Mouse (Mus musculus) heart, postnatal 25 days (tissue): Measurements from ENCODE around the gene Zfp984. TPM values are rescaled to one million over a fixed set of nuclear protein-coding genes. Genes with fewer than 3 reads are reported as not detected.

Source experiments
- total RNA-seq, 2 experiments: library from RNA; stranded (reverse); gene quantifications; 2 replicates each; pipeline ENCODE4 v1.2.3; 2021

Zfp984 gene
- total RNA-seq, 2 experiments from 2014 or later: 1.9 to 2.7 TPM

Other genes with a start within 250 kb of the Zfp984 start
- gene Zfp979, start 167.3 kb downstream of the Zfp984 start, total RNA-seq: 1 to 10 TPM; 3.0 to 4.0 TPM
- not detected for gene Zfp534, start 107.2 kb downstream of the Zfp984 start, total RNA-seq
- gene Zfp933, start 38.6 kb upstream of the Zfp984 start, total RNA-seq: 10 to 100 TPM; 11.4 to 11.8 TPM
- 1 to 10 TPM; 6.9 to 8.0 TPM for gene Miip, start 59.0 kb upstream of the Zfp984 start, total RNA-seq
- gene Fv1, start 59.2 kb upstream of the Zfp984 start, total RNA-seq: 10 to 100 TPM; 23.8 to 26.4 TPM
- 100 to 1,000 TPM; 689 to 706 TPM for gene Mfn2, start 94.9 kb upstream of the Zfp984 start, total RNA-seq
- 10 to 100 TPM; 79.5 to 97.6 TPM for gene Plod1, start 127.0 kb upstream of the Zfp984 start, total RNA-seq
- 10 to 100 TPM; 36.4 to 39.3 TPM for gene 2510039O18Rik, start 131.1 kb upstream of the Zfp984 start, total RNA-seq
- gene Nppb, start 176.0 kb upstream of the Zfp984 start, total RNA-seq: 100 to 1,000 TPM; 169 to 448 TPM
- 1,000 to 10,000 TPM; 2,183 to 2,475 TPM for gene Nppa, start 190.9 kb upstream of the Zfp984 start, total RNA-seq
- 1 to 10 TPM; 8.6 to 8.7 TPM for gene Clcn6, start 229.0 kb upstream of the Zfp984 start, total RNA-seq
- 10 to 100 TPM in 1 of 2 experiments, 1 to 10 TPM in 1; 9.7 to 11.3 TPM for gene Mthfr, start 229.3 kb upstream of the Zfp984 start, total RNA-seq